Comparison of ENCODE assay signal across 10 mouse cellular contexts in the genomic region with DNA sequence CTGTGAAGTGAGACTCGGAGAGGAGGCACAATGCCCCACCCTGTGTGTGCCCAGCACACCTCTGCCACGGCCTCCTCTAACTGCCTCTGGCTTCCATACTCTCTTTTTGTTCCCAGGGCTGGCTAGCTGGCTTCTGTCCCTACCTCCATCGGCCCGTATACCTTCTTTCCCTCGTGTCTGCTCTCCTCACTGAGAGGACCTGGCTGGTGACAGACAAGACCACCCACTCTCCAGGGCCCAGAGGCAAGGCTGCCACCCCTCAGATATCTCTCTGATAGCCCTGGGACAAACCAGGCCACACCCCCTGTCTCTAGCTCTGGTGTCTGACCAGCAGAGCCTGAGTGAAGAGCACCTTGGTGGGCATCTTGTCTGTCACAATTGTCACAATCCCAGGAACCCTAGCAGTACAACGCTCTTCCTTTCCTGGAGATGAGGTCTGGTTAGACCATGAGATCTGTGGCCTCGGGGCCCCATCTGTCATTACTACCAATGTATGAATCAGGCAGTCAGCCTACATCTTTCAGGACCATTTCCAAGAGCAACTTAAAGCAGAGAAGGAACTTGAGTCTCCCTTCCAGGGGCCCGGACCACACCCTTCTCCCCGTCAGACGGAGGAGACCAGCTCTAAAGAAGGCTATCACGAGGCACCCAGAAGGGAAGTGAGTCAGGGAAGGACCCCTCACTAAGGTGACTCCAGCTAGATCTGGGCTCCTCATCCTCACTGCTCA. TPM values are rescaled to one million over a fixed set of nuclear protein-coding genes. Genes with fewer than 3 reads are reported as not detected.
A peak's percentile ranks its signal among the peaks of the same experiment; 100 is the strongest.
DNase-seq lines count a peak whose midpoint lies in the region; ATAC-seq lines count a peak whose summit lies in the region.
"Had no signal": no experiment of that assay in that cellular context is flagged by ENCODE, and none has a peak within 500 bp of the region (broad histone marks: within the 10 kb centered on the region; RNA-seq: fewer than 3 reads in every experiment).

No protein-coding gene starts in this region.

- no peak for DNase-seq in kidney, postnatal 10 days
- DNase-seq in NIH3T3 (ENCODE audit: low read depth) = peak; percentile 68
- no peak for DNase-seq in limb, embryonic 11.5 days (ENCODE audit: low spot score)
- DNase-seq in embryo, embryonic 10.5 days (ENCODE audit: low spot score) = no peak
- DNase-seq in retina, postnatal 1 day = no peak
- DNase-seq in frontal cortex, postnatal 36 days (ENCODE audit: low spot score in 2 of 2) = no peak
- DNase-seq: thymus, postnatal 14 days had no signal

- H3K36me3 ChIP-seq in kidney, embryonic 15.5 days = no peaks in the 10 kb centered on the region
- no peaks in the 10 kb centered on the region for H3K36me3 ChIP-seq in embryonic facial prominence, embryonic 13.5 days
- H3K36me3 ChIP-seq in limb, embryonic 11.5 days (ENCODE audit: control insufficient read depth, insufficient read depth, low read length) = no peaks in the 10 kb centered on the region

- peak overlapping the region; percentile 53 for H3K4me3 ChIP-seq in kidney, embryonic 15.5 days (replicated peaks)
- H3K4me3 ChIP-seq in embryonic facial prominence, embryonic 13.5 days = peak overlapping the region; percentile 57
- H3K4me3 ChIP-seq in limb, embryonic 11.5 days (ENCODE audit: low read depth, low read length) = peak overlapping the region; percentile 45

- H3K9ac ChIP-seq in kidney, embryonic 15.5 days = peak overlapping the region; percentile 58
- H3K9ac ChIP-seq in embryonic facial prominence, embryonic 13.5 days = peak overlapping the region; percentile 76
- no peak overlapping the region; the same call in 1 of the 2 replicates for H3K9ac ChIP-seq in limb, embryonic 11.5 days (ENCODE audit: low read length)

- H3K4me1 ChIP-seq in kidney, embryonic 15.5 days = peaks cover 86% of the 10 kb centered on the region
- peaks cover 80% of the 10 kb centered on the region for H3K4me1 ChIP-seq in embryonic facial prominence, embryonic 13.5 days
- peaks cover 36% of the 10 kb centered on the region for H3K4me1 ChIP-seq in limb, embryonic 11.5 days (ENCODE audit: control insufficient read depth, insufficient read depth, low read length)

- peak overlapping the region; percentile 81 for H3K27ac ChIP-seq in kidney, embryonic 15.5 days
- H3K27ac ChIP-seq in embryonic facial prominence, embryonic 13.5 days = peak overlapping the region; percentile 73
- no peak overlapping the region for H3K27ac ChIP-seq in limb, embryonic 11.5 days (replicated peaks; ENCODE audit: low read depth, low read length)
- H3K27ac ChIP-seq: macrophage had no signal

- no peaks in the 10 kb centered on the region; the same call in 1 of the 2 replicates for H3K27me3 ChIP-seq in kidney, embryonic 15.5 days
- H3K27me3 ChIP-seq in embryonic facial prominence, embryonic 13.5 days = peaks cover 10% of the 10 kb centered on the region; the same call in 1 of the 2 replicates
- no peaks in the 10 kb centered on the region for H3K27me3 ChIP-seq in limb, embryonic 11.5 days (ENCODE audit: control insufficient read depth, insufficient read depth, low read length)

- WGBS in kidney, embryonic 15.5 days = 56% methylated on average over 11 of the region's 11 CpGs
- 63% methylated on average over 11 of the region's 11 CpGs for WGBS in embryonic facial prominence, embryonic 13.5 days
- 76% methylated on average over 11 of the region's 11 CpGs for WGBS in limb, embryonic 11.5 days

- peak overlapping the region; percentile 75 for H3K4me2 ChIP-seq in kidney, embryonic 15.5 days
- H3K4me2 ChIP-seq in embryonic facial prominence, embryonic 13.5 days = peak overlapping the region; percentile 78
- H3K4me2 ChIP-seq in limb, embryonic 11.5 days (ENCODE audit: low read depth, severe bottlenecking) = peak overlapping the region; percentile 65

- ATAC-seq in kidney, embryonic 15.5 days (replicated peaks; ENCODE audit: low FRiP score) = no peak
- ATAC-seq in embryonic facial prominence, embryonic 13.5 days (ENCODE audit: insufficient number of reproducible peaks, insufficient read depth, low FRiP score, low TSS enrichment, low read depth) = no peak
- ATAC-seq in limb, embryonic 11.5 days (ENCODE audit: insufficient number of reproducible peaks, low FRiP score, low TSS enrichment, low read depth) = no peak

- H3K9me3 ChIP-seq in kidney, embryonic 15.5 days (replicated peaks) = no peaks in the 10 kb centered on the region
- no peaks in the 10 kb centered on the region for H3K9me3 ChIP-seq in embryonic facial prominence, embryonic 13.5 days
- H3K9me3 ChIP-seq in limb, embryonic 11.5 days (ENCODE audit: control insufficient read depth, low read length) = no peaks in the 10 kb centered on the region

RNA-seq across cellular contexts. Expression of a gene that starts 1.0 kb away (rescaled TPM):
- polyA plus RNA-seq in kidney, embryonic 15.5 days (2015; fragmentation: Nextera tagmentation; extraction: Ambion mirVana) = 25.0 and 26.5 TPM in 2 replicates
- 17.6 and 22.5 TPM in 2 replicates for polyA plus RNA-seq in embryonic facial prominence, embryonic 13.5 days (2015; fragmentation: Nextera tagmentation; extraction: Ambion mirVana)
- polyA plus RNA-seq in limb, embryonic 11.5 days (2014; fragmentation: Nextera tagmentation; extraction: Ambion mirVana) = 5.4 and 5.5 TPM in 2 replicates
- polyA plus RNA-seq: macrophage had no signal

RNA-seq across cellular contexts. Expression of a gene that starts 1.4 kb away (rescaled TPM):
- 0.17 and 0.22 TPM in 2 replicates for polyA plus RNA-seq in kidney, embryonic 15.5 days (2015; fragmentation: Nextera tagmentation; extraction: Ambion mirVana)
- 0.52 and 0.91 TPM in 2 replicates for polyA plus RNA-seq in embryonic facial prominence, embryonic 13.5 days (2015; fragmentation: Nextera tagmentation; extraction: Ambion mirVana)
- polyA plus RNA-seq in limb, embryonic 11.5 days (2014; fragmentation: Nextera tagmentation; extraction: Ambion mirVana) = 0.41 and 0.77 TPM in 2 replicates
- polyA plus RNA-seq: macrophage had no signal
